Mouse (Mus musculus) ES-Bruce4 (cell line): ENCODE data around the gene Arhgap24. TPM values are rescaled to one million over a fixed set of nuclear protein-coding genes. Genes with fewer than 3 reads are reported as not detected.

ENCODE experiments used
- H3K27ac ChIP-seq: 2 replicates; pipeline ENCODE4 v1.5.1; 2012; ENCODE audit warnings: low read length, inconsistent platforms; ENCODE audit not compliant: insufficient read depth
- H3K27me3 ChIP-seq: 2 replicates; pipeline ENCODE4 v1.6.1; 2012; ENCODE audit warnings: mild to moderate bottlenecking, low read length, inconsistent platforms; ENCODE audit not compliant: control insufficient read depth, poor library complexity, insufficient read depth, severe bottlenecking
- H3K36me3 ChIP-seq: 2 replicates; pipeline ENCODE4 v1.6.1; 2012; ENCODE audit warnings: inconsistent platforms, mild to moderate bottlenecking, low read length, moderate library complexity; ENCODE audit not compliant: control insufficient read depth, poor library complexity, insufficient read depth, severe bottlenecking
- H3K4me1 ChIP-seq: one replicate; pipeline ENCODE4 v1.8.1; 2011; ENCODE audit warnings: low read length; ENCODE audit not compliant: control insufficient read depth, insufficient read depth
- H3K4me3 ChIP-seq: 2 replicates; pipeline ENCODE4 v1.5.1; 2011; ENCODE audit warnings: low read depth, mild to moderate bottlenecking, low read length
- H3K9ac ChIP-seq: 2 replicates; pipeline ENCODE4 v1.6.1; 2012; ENCODE audit warnings: low read depth, mild to moderate bottlenecking, inconsistent platforms; ENCODE audit not compliant: poor library complexity, severe bottlenecking
- H3K9me3 ChIP-seq: replicated peaks from 2 replicates; pipeline ENCODE4 v1.6.1; 2012; ENCODE audit warnings: mild to moderate bottlenecking, low read length, inconsistent platforms; ENCODE audit not compliant: control insufficient read depth, poor library complexity, insufficient read depth, severe bottlenecking
- CTCF ChIP-seq: IDR thresholded peaks from one replicate; pipeline ENCODE4 v1.8.1; 2011; ENCODE audit warnings: low read depth, low read length
- EP300 ChIP-seq: IDR thresholded peaks from 2 replicates; pipeline ENCODE4 v1.6.1; 2011; ENCODE audit warnings: low read depth, low read length; ENCODE audit not compliant: insufficient read depth
- POLR2A ChIP-seq: IDR thresholded peaks from one replicate; pipeline ENCODE4 v1.8.1; 2011; ENCODE audit warnings: low read length; ENCODE audit not compliant: insufficient read depth
- polyA plus RNA-seq: library from polyadenylated mRNA; stranded (reverse); fragments of >200 nt; gene quantifications from 2 replicates; pipeline ENCODE4 v1.2.4, GENCODE M21; 2011; ENCODE audit warnings: low read depth; ENCODE audit not compliant: missing spikeins, insufficient read depth, insufficient read length

Arhgap24 gene
- polyA plus RNA-seq, 1 experiment = 2.0 TPM

GRCm38 (mm10) chr5:102492152-102492551 lies 11.0 kb downstream of the Arhgap24 start:
- H3K27me3 ChIP-seq = no peaks in the 10 kb centered on the region
- H3K9me3 ChIP-seq = no peaks in the 10 kb centered on the region
- no peak for TF ChIP-seq CTCF
- no peak for TF ChIP-seq POLR2A
- no peak for TF ChIP-seq EP300
- no peaks in the 10 kb centered on the region for H3K36me3 ChIP-seq
- H3K4me1 ChIP-seq = no peaks in the 10 kb centered on the region
- H3K27ac ChIP-seq = no peak overlapping the region
- H3K4me3 ChIP-seq = no peak overlapping the region
- no peak overlapping the region for H3K9ac ChIP-seq

- H3K27ac ChIP-seq = no peak overlapping the region
- no peaks in the 10 kb centered on the region for H3K9me3 ChIP-seq
- no peaks in the 10 kb centered on the region for H3K27me3 ChIP-seq
- no peaks in the 10 kb centered on the region for H3K4me1 ChIP-seq
- no peak overlapping the region for H3K4me3 ChIP-seq
- TF ChIP-seq EP300 (no peak), CTCF (no peak), POLR2A (no peak)
- H3K9ac ChIP-seq = no peak overlapping the region
- no peaks in the 10 kb centered on the region for H3K36me3 ChIP-seq
Measured at GRCm38 (mm10) chr5:102494827-102495226, 13.6 kb downstream of the Arhgap24 start.

- H3K27ac ChIP-seq = no peak overlapping the region
- no peak overlapping the region for H3K9ac ChIP-seq
- H3K9me3 ChIP-seq = no peaks in the 10 kb centered on the region
- no peaks in the 10 kb centered on the region for H3K27me3 ChIP-seq
- TF ChIP-seq EP300 (no peak), CTCF (no peak), POLR2A (no peak)
- H3K4me1 ChIP-seq = no peaks in the 10 kb centered on the region
- no peak overlapping the region for H3K4me3 ChIP-seq
- no peaks in the 10 kb centered on the region for H3K36me3 ChIP-seq
Measured at GRCm38 (mm10) chr5:102497205-102497604, 16.0 kb downstream of the Arhgap24 start.

GRCm38 (mm10) chr5:102498747-102499146 lies 17.6 kb downstream of the Arhgap24 start:
- no peaks in the 10 kb centered on the region for H3K9me3 ChIP-seq
- H3K4me3 ChIP-seq = no peak overlapping the region
- no peaks in the 10 kb centered on the region for H3K4me1 ChIP-seq
- no peak overlapping the region for H3K9ac ChIP-seq
- H3K27ac ChIP-seq = no peak overlapping the region
- TF ChIP-seq EP300 (no peak), CTCF (no peak), POLR2A (no peak)
- H3K36me3 ChIP-seq = no peaks in the 10 kb centered on the region
- H3K27me3 ChIP-seq = no peaks in the 10 kb centered on the region

- Histone ChIP-seq H3K4me1 (no peaks in the 10 kb centered on the region), H3K36me3 (no peaks in the 10 kb centered on the region), H3K27me3 (no peaks in the 10 kb centered on the region), H3K4me3 (no peak overlapping the region), H3K9ac (no peak overlapping the region), H3K9me3 (no peaks in the 10 kb centered on the region), H3K27ac (no peak overlapping the region)
- no peak for TF ChIP-seq CTCF
- TF ChIP-seq EP300 = no peak
- no peak for TF ChIP-seq POLR2A
Measured at GRCm38 (mm10) chr5:102502333-102502732, 21.1 kb downstream of the Arhgap24 start.

- Histone ChIP-seq H3K9ac (no peak overlapping the region), H3K27ac (no peak overlapping the region), H3K36me3 (no peaks in the 10 kb centered on the region), H3K4me3 (no peak overlapping the region), H3K27me3 (no peaks in the 10 kb centered on the region), H3K4me1 (no peaks in the 10 kb centered on the region), H3K9me3 (no peaks in the 10 kb centered on the region)
- no peak for TF ChIP-seq CTCF
- no peak for TF ChIP-seq POLR2A
- no peak for TF ChIP-seq EP300
Measured at GRCm38 (mm10) chr5:102503066-102503465, 21.9 kb downstream of the Arhgap24 start.

- Histone ChIP-seq H3K36me3 (no peaks in the 10 kb centered on the region), H3K9me3 (no peaks in the 10 kb centered on the region), H3K4me1 (no peaks in the 10 kb centered on the region), H3K27ac (no peak overlapping the region), H3K27me3 (no peaks in the 10 kb centered on the region), H3K9ac (no peak overlapping the region), H3K4me3 (no peak overlapping the region)
- no peak for TF ChIP-seq POLR2A
- no peak for TF ChIP-seq CTCF
- no peak for TF ChIP-seq EP300
Measured at GRCm38 (mm10) chr5:102503868-102504267, 22.7 kb downstream of the Arhgap24 start.
